Mouse (Mus musculus) heart, embryonic 12.5 days (tissue): Measurements from ENCODE around the gene Col6a3. TPM values are rescaled to one million over a fixed set of nuclear protein-coding genes. Genes with fewer than 3 reads are reported as not detected.

Source experiments
- ATAC-seq: fragments of 200-750 bp; cut with Nextera tagmentation; 2 replicates; pipeline ENCODE4 v1.8.0; 2017; ENCODE audit warnings: moderate TSS enrichment, moderate library complexity; ENCODE audit not compliant: insufficient number of reproducible peaks, low FRiP score
- H3K27ac ChIP-seq: fragments of 300-500 bp; sonication (generic); 2 replicates; pipeline ENCODE4 v1.5.1; 2016; ENCODE audit warnings: mild to moderate bottlenecking, moderate library complexity; ENCODE audit not compliant: poor library complexity, severe bottlenecking
- H3K27me3 ChIP-seq: fragments of 300-500 bp; sonication (generic); replicated peaks from 2 replicates; pipeline ENCODE4 v1.6.1; 2016; ENCODE audit warnings: mild to moderate bottlenecking, moderate library complexity
- H3K36me3 ChIP-seq: fragments of 300-500 bp; sonication (generic); 2 replicates; pipeline ENCODE4 v1.6.1; 2016; ENCODE audit warnings: mild to moderate bottlenecking, moderate library complexity
- H3K4me1 ChIP-seq: fragments of 300-500 bp; sonication (generic); replicated peaks from 2 replicates; pipeline ENCODE4 v1.6.1; 2016; ENCODE audit warnings: mild to moderate bottlenecking
- H3K4me2 ChIP-seq: fragments of 300-500 bp; sonication (generic); 2 replicates; pipeline ENCODE4 v1.6.1; 2016; ENCODE audit warnings: mild to moderate bottlenecking, moderate library complexity
- H3K4me3 ChIP-seq: fragments of 300-500 bp; sonication (generic); 2 replicates; pipeline ENCODE4 v1.5.1; 2016; ENCODE audit warnings: mild to moderate bottlenecking
- H3K9ac ChIP-seq: fragments of 300-500 bp; sonication (generic); 2 replicates; pipeline ENCODE4 v1.6.1; 2016; ENCODE audit warnings: mild to moderate bottlenecking, moderate library complexity
- H3K9me3 ChIP-seq: fragments of 300-500 bp; sonication (generic); replicated peaks from 2 replicates; pipeline ENCODE4 v1.6.1; 2016; ENCODE audit warnings: mild to moderate bottlenecking, moderate library complexity
- WGBS: fragments of 180-500 bp; shearing (Covaris S2); methylation state at CpG from one replicate; pipeline ENCODE4 v1.1.7; 2016; 5-methylcytosine and 5-hydroxymethylcytosine counted together
- polyA plus RNA-seq: library from polyadenylated mRNA; unstranded; fragments of >200 nt; fragmentation: Nextera tagmentation; extraction: Ambion mirVana; gene quantifications from 2 replicates; pipeline ENCODE4 v1.2.1, GENCODE M21; 2016

The Col6a3 gene
- polyA plus RNA-seq, 1 experiment from 2014 or later, result 10.5 TPM

GRCm38 (mm10) chr1:90800466-90800865 is 43.3 kb downstream of the Col6a3 start:
- Histone ChIP-seq H3K27ac (no peak overlapping the region), H3K4me2 (no peak overlapping the region), H3K4me1 (peaks cover 10% of the 10 kb centered on the region; the same call in 1 of the 2 replicates), H3K36me3 (no peaks in the 10 kb centered on the region), H3K9me3 (peaks cover 8% of the 10 kb centered on the region; the same call in 1 of the 2 replicates), H3K4me3 (no peak overlapping the region), H3K9ac (no peak overlapping the region), H3K27me3 (no peaks in the 10 kb centered on the region)
- 78% methylated on average over 3 of the region's 3 CpGs for WGBS
- ATAC-seq, result no peak

- Histone ChIP-seq H3K4me3 (no peak overlapping the region), H3K9ac (no peak overlapping the region), H3K9me3 (no peaks in the 10 kb centered on the region), H3K27me3 (no peaks in the 10 kb centered on the region), H3K4me2 (no peak overlapping the region), H3K36me3 (no peaks in the 10 kb centered on the region), H3K4me1 (peaks cover 10% of the 10 kb centered on the region; the same call in 1 of the 2 replicates), H3K27ac (no peak overlapping the region)
- WGBS, result 61% methylated on average over 6 of the region's 6 CpGs
- ATAC-seq, result peak; percentile 43; the same call in 1 of the 2 replicates
Measured at GRCm38 (mm10) chr1:90797276-90797891, 46.4 kb downstream of the Col6a3 start.

GRCm38 (mm10) chr1:90793368-90793767 is 50.4 kb downstream of the Col6a3 start:
- Histone ChIP-seq H3K4me2 (no peak overlapping the region), H3K36me3 (no peaks in the 10 kb centered on the region), H3K9me3 (no peaks in the 10 kb centered on the region), H3K4me3 (no peak overlapping the region), H3K27ac (no peak overlapping the region), H3K9ac (no peak overlapping the region), H3K27me3 (no peaks in the 10 kb centered on the region; the same call in 1 of the 2 replicates), H3K4me1 (0 out of 2 replicates have a peak, but pooled peaks cover 10% of the 10 kb centered on the region)
- no peak for ATAC-seq
- 87% methylated on average over 4 of the region's 4 CpGs for WGBS

- 80% methylated on average over 4 of the region's 4 CpGs for WGBS
- Histone ChIP-seq H3K4me1 (no peaks in the 10 kb centered on the region), H3K4me2 (no peak overlapping the region), H3K4me3 (no peak overlapping the region), H3K9me3 (no peaks in the 10 kb centered on the region), H3K27me3 (no peaks in the 10 kb centered on the region; the same call in 1 of the 2 replicates), H3K9ac (no peak overlapping the region), H3K27ac (no peak overlapping the region), H3K36me3 (no peaks in the 10 kb centered on the region)
- no peak for ATAC-seq
Measured at GRCm38 (mm10) chr1:90790925-90791324, 52.8 kb downstream of the Col6a3 start.

GRCm38 (mm10) chr1:90789506-90789905 is 54.3 kb downstream of the Col6a3 start:
- H3K36me3 ChIP-seq, result no peaks in the 10 kb centered on the region
- no peak overlapping the region for H3K4me3 ChIP-seq
- ATAC-seq, result no peak
- H3K4me2 ChIP-seq, result no peak overlapping the region
- no peak overlapping the region for H3K9ac ChIP-seq
- H3K4me1 ChIP-seq, result no peaks in the 10 kb centered on the region
- no peaks in the 10 kb centered on the region; the same call in 1 of the 2 replicates for H3K27me3 ChIP-seq
- no peak overlapping the region for H3K27ac ChIP-seq
- WGBS, result 73% methylated on average over 6 of the region's 6 CpGs
- no peaks in the 10 kb centered on the region for H3K9me3 ChIP-seq

GRCm38 (mm10) chr1:90780446-90780845 is 63.3 kb downstream of the Col6a3 start:
- Histone ChIP-seq H3K4me2 (no peak overlapping the region), H3K27me3 (no peaks in the 10 kb centered on the region), H3K27ac (no peak overlapping the region), H3K9me3 (no peaks in the 10 kb centered on the region), H3K4me1 (peaks cover 13% of the 10 kb centered on the region), H3K9ac (no peak overlapping the region), H3K36me3 (no peaks in the 10 kb centered on the region), H3K4me3 (no peak overlapping the region)
- WGBS, result 83% methylated on average over 1 of the region's 1 CpGs
- no peak for ATAC-seq

GRCm38 (mm10) chr1:90779072-90779471 is 64.7 kb downstream of the Col6a3 start:
- 78% methylated on average over 7 of the region's 7 CpGs for WGBS
- H3K36me3 ChIP-seq, result no peaks in the 10 kb centered on the region
- peaks cover 16% of the 10 kb centered on the region for H3K4me1 ChIP-seq
- H3K27me3 ChIP-seq, result no peaks in the 10 kb centered on the region
- H3K27ac ChIP-seq, result no peak overlapping the region
- ATAC-seq, result no peak
- H3K4me2 ChIP-seq, result no peak overlapping the region
- no peak overlapping the region for H3K4me3 ChIP-seq
- no peak overlapping the region for H3K9ac ChIP-seq
- H3K9me3 ChIP-seq, result no peaks in the 10 kb centered on the region

- Histone ChIP-seq H3K4me2 (peak overlapping the region; percentile 46), H3K27me3 (no peaks in the 10 kb centered on the region; the same call in 1 of the 2 replicates), H3K36me3 (peaks cover 5% of the 10 kb centered on the region; the same call in 1 of the 2 replicates), H3K9me3 (no peaks in the 10 kb centered on the region), H3K9ac (peak overlapping the region; percentile 30; the same call in 1 of the 2 replicates), H3K27ac (no peak overlapping the region), H3K4me3 (no peak overlapping the region), H3K4me1 (peaks cover 8% of the 10 kb centered on the region)
- 15% methylated on average over 10 of the region's 10 CpGs for WGBS
- peak; percentile 67; the same call in 1 of the 2 replicates for ATAC-seq
Measured at GRCm38 (mm10) chr1:90775477-90776241, 68.1 kb downstream of the Col6a3 start.

GRCm38 (mm10) chr1:90771172-90771571 is 72.6 kb downstream of the Col6a3 start:
- WGBS, result 68% methylated on average over 4 of the region's 4 CpGs
- Histone ChIP-seq H3K27me3 (no peaks in the 10 kb centered on the region; the same call in 1 of the 2 replicates), H3K4me3 (no peak overlapping the region), H3K4me1 (peaks cover 8% of the 10 kb centered on the region), H3K9ac (no peak overlapping the region), H3K27ac (no peak overlapping the region), H3K4me2 (no peak overlapping the region), H3K9me3 (no peaks in the 10 kb centered on the region), H3K36me3 (peaks cover 5% of the 10 kb centered on the region; the same call in 1 of the 2 replicates)
- ATAC-seq, result no peak

- ATAC-seq, result no peak
- Histone ChIP-seq H3K27ac (no peak overlapping the region), H3K4me1 (no peaks in the 10 kb centered on the region), H3K4me3 (no peak overlapping the region), H3K9ac (no peak overlapping the region), H3K9me3 (no peaks in the 10 kb centered on the region), H3K27me3 (no peaks in the 10 kb centered on the region; the same call in 1 of the 2 replicates), H3K4me2 (no peak overlapping the region), H3K36me3 (peaks cover 5% of the 10 kb centered on the region; the same call in 1 of the 2 replicates)
- 68% methylated on average over 7 of the region's 7 CpGs for WGBS
Measured at GRCm38 (mm10) chr1:90770027-90770426, 73.7 kb downstream of the Col6a3 start.

GRCm38 (mm10) chr1:90769301-90769700 is 74.5 kb downstream of the Col6a3 start:
- Histone ChIP-seq H3K4me2 (no peak overlapping the region), H3K27me3 (no peaks in the 10 kb centered on the region; the same call in 1 of the 2 replicates), H3K4me3 (no peak overlapping the region), H3K27ac (no peak overlapping the region), H3K36me3 (peaks cover 5% of the 10 kb centered on the region; the same call in 1 of the 2 replicates), H3K9me3 (no peaks in the 10 kb centered on the region), H3K9ac (no peak overlapping the region), H3K4me1 (0 out of 2 replicates have a peak, but pooled peaks cover 3% of the 10 kb centered on the region)
- WGBS, result 55% methylated on average over 7 of the region's 7 CpGs
- ATAC-seq, result no peak
